Mouse (Mus musculus): ENCODE measurements at regions not wholly inside any gene's neighbourhood (a gene's known extent, or its start where the extent isn't known, plus 50 kb on each side); places are given as distances from the start of the nearest gene placed in this dataset.

- no peak for DNase-seq (ENCODE audit: low spot score in 2 of 2)
These were observed 152.6 kb upstream of the Api5 start for GRCm38 (mm10) chr2:94590494-94590893.

- no peak for DNase-seq (ENCODE audit: low spot score in 2 of 2)
These were observed 149.3 kb upstream of the Api5 start for GRCm38 (mm10) chr2:94587255-94587654.

DNA sequence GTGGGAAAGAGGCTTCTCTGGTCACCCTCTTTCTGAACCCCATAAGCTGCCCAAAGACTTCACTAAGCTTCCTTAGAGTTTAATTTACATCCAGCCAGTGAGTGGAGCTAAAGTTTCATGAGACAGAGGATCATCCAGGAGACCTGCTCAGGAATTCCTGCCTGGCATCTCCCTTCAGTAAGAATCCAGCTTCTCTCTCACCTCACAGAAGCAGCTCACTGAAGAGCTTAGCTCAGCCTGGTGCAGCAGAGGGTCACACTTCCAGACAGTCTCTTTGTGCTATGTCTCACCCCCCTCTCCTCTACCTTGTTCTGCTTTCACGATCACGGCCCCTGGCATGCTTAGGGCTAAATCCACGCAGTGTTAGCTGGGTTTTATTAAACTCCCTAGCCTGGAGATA is 133.7 kb upstream of the Api5 start:
- peak; percentile 4 to 8 for DNase-seq (ENCODE audit: low spot score in 2 of 2)

GRCm38 (mm10) chr2:94541230-94541905 is 103.4 kb upstream of the Api5 start:
- DNase-seq (ENCODE audit: low spot score in 2 of 2), result no peak

GRCm38 (mm10) chr2:94536631-94537030 is 98.7 kb upstream of the Api5 start:
- DNase-seq (ENCODE audit: low spot score in 2 of 2), result no peak

DNA sequence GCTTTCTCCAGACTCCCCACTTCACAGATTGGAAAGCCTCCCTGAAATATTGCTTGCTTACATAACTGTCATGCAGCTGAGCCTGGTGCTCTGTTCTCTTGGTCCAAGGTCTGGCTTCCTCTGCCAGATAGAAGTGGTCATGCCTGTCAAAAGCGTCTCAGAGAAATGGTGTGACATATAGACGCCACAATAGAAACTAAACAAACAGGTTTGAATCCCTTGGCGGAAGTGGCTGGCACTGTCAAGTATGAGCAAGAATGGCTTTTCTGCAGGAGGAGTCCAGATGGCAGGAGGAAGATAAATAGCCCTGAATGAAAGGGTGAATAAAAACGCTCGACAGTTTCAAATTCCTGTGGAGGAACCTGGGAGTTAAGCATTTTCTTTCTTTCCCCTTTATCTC is 93.2 kb upstream of the Api5 start:
- DNase-seq (ENCODE audit: low spot score in 2 of 2), result no peak

- no peak for DNase-seq (ENCODE audit: low spot score in 2 of 2)
These were observed 86.6 kb upstream of the Api5 start for GRCm38 (mm10) chr2:94524536-94524935.

- no peak for DNase-seq (ENCODE audit: low spot score in 2 of 2)
These were observed 78.9 kb upstream of the Api5 start for GRCm38 (mm10) chr2:94516866-94517265.

GRCm38 (mm10) chr2:94512027-94512426 is 74.1 kb upstream of the Api5 start:
- DNase-seq (ENCODE audit: low spot score in 2 of 2), result peak; percentile 11 to 32

- no peak for DNase-seq (ENCODE audit: low spot score in 2 of 2)
These were observed 62.7 kb upstream of the Api5 start for GRCm38 (mm10) chr2:94500649-94501048.

GRCm38 (mm10) chr2:94498516-94498915 is 60.6 kb upstream of the Api5 start:
- DNase-seq (ENCODE audit: low spot score in 2 of 2), result no peak
